Comparison of ENCODE assay signal across 28 mouse cellular contexts in genomic region chr1:20994338-20994737, GRCm38 (mm10). TPM values are rescaled to one million over a fixed set of nuclear protein-coding genes. Genes with fewer than 3 reads are reported as not detected.
DNase-seq lines count a peak whose midpoint lies in the region; ATAC-seq and TF ChIP-seq lines count a peak whose summit lies in the region.
"Had no signal": no experiment of that assay in that cellular context is flagged by ENCODE, and none has a peak within 500 bp of the region (broad histone marks: within the 10 kb centered on the region; RNA-seq: fewer than 3 reads in every experiment).

No protein-coding gene starts in this region.

- peak; percentile 32 for TF ChIP-seq CTCF in liver, postnatal 0 days (IDR thresholded peaks at IDR 0.05; ENCODE audit: low read depth)

- H3K27me3 ChIP-seq in heart, embryonic 12.5 days (replicated peaks), result no peaks in the 10 kb centered on the region
- H3K27me3 ChIP-seq in liver, postnatal 0 days (ENCODE audit: insufficient read depth, low read length), result no peaks in the 10 kb centered on the region
- no peaks in the 10 kb centered on the region for H3K27me3 ChIP-seq in liver, embryonic 12.5 days (replicated peaks)
- H3K27me3 ChIP-seq: embryonic facial prominence, embryonic 15.5 days; forebrain, embryonic 12.5 days; hindbrain, embryonic 13.5 days; kidney, embryonic 15.5 days; liver, embryonic 15.5 days; lung, embryonic 15.5 days had no signal

- H3K36me3 ChIP-seq in heart, embryonic 12.5 days, result peaks cover 6% of the 10 kb centered on the region; the same call in 1 of the 2 replicates
- H3K36me3 ChIP-seq in liver, postnatal 0 days (replicated peaks; ENCODE audit: insufficient read depth, low read length), result no peaks in the 10 kb centered on the region; the same call in 1 of the 2 replicates
- H3K36me3 ChIP-seq in liver, embryonic 12.5 days, result no peaks in the 10 kb centered on the region
- H3K36me3 ChIP-seq: embryonic facial prominence, embryonic 15.5 days; forebrain, embryonic 12.5 days; hindbrain, embryonic 13.5 days; liver, embryonic 15.5 days had no signal

- no peak overlapping the region for H3K9ac ChIP-seq in heart, embryonic 12.5 days
- H3K9ac ChIP-seq in liver, postnatal 0 days (replicated peaks), result no peak overlapping the region
- H3K9ac ChIP-seq in liver, embryonic 12.5 days, result no peak overlapping the region
- H3K9ac ChIP-seq: embryonic facial prominence, embryonic 15.5 days; forebrain, embryonic 12.5 days; hindbrain, embryonic 13.5 days; kidney, embryonic 15.5 days; liver, embryonic 15.5 days; lung, embryonic 15.5 days had no signal

- no peak overlapping the region for H3K27ac ChIP-seq in heart, embryonic 12.5 days (ENCODE audit: poor library complexity, severe bottlenecking)
- no peak overlapping the region for H3K27ac ChIP-seq in liver, postnatal 0 days (ENCODE audit: low read depth)
- H3K27ac ChIP-seq in liver, embryonic 12.5 days, result no peak overlapping the region
- H3K27ac ChIP-seq: embryonic facial prominence, embryonic 10.5 days; embryonic facial prominence, embryonic 15.5 days; forebrain, embryonic 12.5 days; hindbrain, embryonic 13.5 days; kidney, embryonic 15.5 days; liver, embryonic 15.5 days; lung, embryonic 15.5 days had no signal

- H3K4me2 ChIP-seq in heart, embryonic 12.5 days, result no peak overlapping the region
- H3K4me2 ChIP-seq in liver, postnatal 0 days (ENCODE audit: low read depth, low read length), result no peak overlapping the region
- H3K4me2 ChIP-seq in liver, embryonic 12.5 days, result no peak overlapping the region
- H3K4me2 ChIP-seq: embryonic facial prominence, embryonic 15.5 days; forebrain, embryonic 12.5 days; hindbrain, embryonic 13.5 days; kidney, embryonic 15.5 days; liver, embryonic 15.5 days; lung, embryonic 15.5 days had no signal

- no peaks in the 10 kb centered on the region for H3K9me3 ChIP-seq in heart, embryonic 12.5 days (replicated peaks)
- no peaks in the 10 kb centered on the region for H3K9me3 ChIP-seq in liver, postnatal 0 days (ENCODE audit: low read length)
- H3K9me3 ChIP-seq in liver, embryonic 12.5 days (replicated peaks), result no peaks in the 10 kb centered on the region
- H3K9me3 ChIP-seq: embryonic facial prominence, embryonic 10.5 days; embryonic facial prominence, embryonic 15.5 days; forebrain, embryonic 12.5 days; hindbrain, embryonic 13.5 days; kidney, embryonic 15.5 days; liver, embryonic 15.5 days; lung, embryonic 15.5 days had no signal

- peaks cover 32% of the 10 kb centered on the region for H3K4me1 ChIP-seq in heart, embryonic 12.5 days (replicated peaks)
- H3K4me1 ChIP-seq in liver, postnatal 0 days (ENCODE audit: insufficient read depth), result no peaks in the 10 kb centered on the region; the same call in 1 of the 2 replicates
- H3K4me1 ChIP-seq in liver, embryonic 12.5 days, result peaks cover 7% of the 10 kb centered on the region; the same call in 1 of the 2 replicates

- 0 out of 2 replicates have a peak, but pooled peaks have one; percentile 24 for ATAC-seq in heart, embryonic 12.5 days (ENCODE audit: insufficient number of reproducible peaks, low FRiP score)
- ATAC-seq in liver, postnatal 0 days, result no peak
- ATAC-seq in liver, embryonic 12.5 days, result no peak
- ATAC-seq in common myeloid progenitor, adult 5-6 weeks (replicated peaks; ENCODE audit: low read depth, poor library complexity, severe bottlenecking), result 0 out of 2 replicates have a peak, but pooled peaks have one; percentile 26
- ATAC-seq: activated CD4-positive, CD25-positive, alpha-beta regulatory T cell, adult 4 months had no signal

- intact Hi-C loops in heart, postnatal 25 days (cut with DNase I), result no loop called here

- H3K4me3 ChIP-seq in heart, embryonic 12.5 days, result no peak overlapping the region
- H3K4me3 ChIP-seq in liver, postnatal 0 days (ENCODE audit: low read depth, low read length), result no peak overlapping the region
- H3K4me3 ChIP-seq in liver, embryonic 12.5 days, result no peak overlapping the region
- H3K4me3 ChIP-seq: embryonic facial prominence, embryonic 10.5 days; embryonic facial prominence, embryonic 15.5 days; forebrain, embryonic 12.5 days; hindbrain, embryonic 13.5 days; kidney, embryonic 15.5 days; liver, embryonic 15.5 days; lung, embryonic 15.5 days had no signal

- WGBS in heart, embryonic 12.5 days, result 43% methylated on average over 5 of the region's 5 CpGs
- WGBS in liver, postnatal 0 days (ENCODE audit: insufficient replicate concordance), result 49% methylated on average over 5 of the region's 5 CpGs
- 23% methylated on average over 5 of the region's 5 CpGs for WGBS in liver, embryonic 12.5 days (ENCODE audit: insufficient replicate concordance)

- TF ChIP-seq EP300 in liver, postnatal 0 days (IDR thresholded peaks at IDR 0.05; ENCODE audit: low read depth), result no peak

- no peak for DNase-seq in heart, postnatal 25 days (ENCODE audit: low spot score)
- DNase-seq in liver, postnatal 0 days, result no peak
- no peak for DNase-seq in right cerebral cortex, postnatal 25 days
- no peak for DNase-seq in ovary, postnatal 14 days (ENCODE audit: low spot score)
- DNase-seq: adrenal gland, adult 8-10 months; B cell, adult 2 months; cerebellum, adult 2 months; cerebellum, postnatal 14 days; gastrocnemius, postnatal 10 days; heart, postnatal 14 days; kidney, adult 18-20 months; lung, postnatal 36 days; midbrain, embryonic 14.5 days; spleen, adult 18-20 months; thymus, adult 18-20 months; thymus, postnatal 36 days had no signal

RNA-seq across cellular contexts. Expression of gene Efhc1, which starts 42.9 kb away (rescaled TPM):
- polyA plus RNA-seq in heart, embryonic 12.5 days (2016; fragmentation: Nextera tagmentation; extraction: Ambion mirVana), result 0.99 and 1.1 TPM in 2 replicates
- total RNA-seq in heart, postnatal 25 days (2021), result under 1 TPM; 0.42 to 0.75 TPM
- polyA plus RNA-seq in liver, postnatal 0 days (2015; fragmentation: Nextera tagmentation; extraction: Ambion mirVana), result 0.34 and 0.39 TPM in 2 replicates
- 0.62 and 0.77 TPM in 2 replicates for polyA plus RNA-seq in liver, embryonic 12.5 days (2016; fragmentation: Nextera tagmentation; extraction: Ambion mirVana)
- 0.73 TPM in 1 of 2 replicates, not detected in the other for total RNA-seq in common myeloid progenitor, adult 5-6 weeks (2017)
- total RNA-seq: monocyte, adult 5-6 weeks had no signal

Comparison
In these comparisons a context has a peak if more than half of its experiments do, and no peak if none do; other contexts are left out.
1. ATAC-seq: peak in heart, embryonic 12.5 days (single experiment) and common myeloid progenitor, adult 5-6 weeks (single experiment); none in liver, postnatal 0 days (single experiment) and liver, embryonic 12.5 days (single experiment).